Mouse (Mus musculus) heart, adult 2 months (tissue): ENCODE measurements around the gene Ikzf3. TPM values are rescaled to one million over a fixed set of nuclear protein-coding genes. Genes with fewer than 3 reads are reported as not detected.
A peak's percentile ranks its signal among the peaks of the same experiment; 100 is the strongest.

Experiments used
- DNase-seq, 2 experiments: peaks; one replicate each; pipeline ENCODE4 v3.0.0; 2021
- H3K27ac ChIP-seq: fragments of 200-600 bp; 2 replicates; pipeline ENCODE4 v1.8.1; 2022
- H3K27me3 ChIP-seq: fragments of 200-500 bp; 2 replicates; pipeline ENCODE4 v1.6.1; 2012; ENCODE audit warnings: mild to moderate bottlenecking, low read length, inconsistent platforms, mixed read lengths; ENCODE audit not compliant: control insufficient read depth, insufficient read depth
- H3K36me3 ChIP-seq: fragments of 200-500 bp; 2 replicates; pipeline ENCODE4 v1.6.1; 2012; ENCODE audit warnings: low read length, inconsistent platforms; ENCODE audit not compliant: control insufficient read depth, insufficient read depth
- H3K4me1 ChIP-seq: fragments of 200-500 bp; 2 replicates; pipeline ENCODE4 v1.6.1; 2011; ENCODE audit warnings: low read length; ENCODE audit not compliant: control insufficient read depth, insufficient read depth
- H3K4me3 ChIP-seq: fragments of 200-600 bp; 2 replicates; pipeline ENCODE4 v1.8.1; 2022
- H3K79me2 ChIP-seq: fragments of 200-500 bp; replicated peaks from 2 replicates; pipeline ENCODE4 v1.6.1; 2012; ENCODE audit warnings: mild to moderate bottlenecking, inconsistent platforms, low read length, moderate library complexity, mixed read lengths; ENCODE audit not compliant: control insufficient read depth, insufficient read depth
- H3K9ac ChIP-seq: fragments of 200-500 bp; 2 replicates; pipeline ENCODE4 v1.6.1; 2012; ENCODE audit warnings: low read depth, mild to moderate bottlenecking, control low read depth, inconsistent platforms, low read length, mixed read lengths
- CTCF ChIP-seq: fragments of 200-600 bp; IDR thresholded peaks from 2 replicates; pipeline ENCODE4 v1.8.1; 2022; ENCODE audit warnings: antibody characterized with exemption, mild to moderate bottlenecking, moderate library complexity
- EP300 ChIP-seq: fragments of 200-500 bp; IDR thresholded peaks from 2 replicates; pipeline ENCODE4 v1.6.1; 2011; ENCODE audit warnings: low read depth, low read length, control low read depth; ENCODE audit not compliant: insufficient read depth
- POLR2A ChIP-seq: fragments of 200-500 bp; IDR thresholded peaks from 2 replicates; pipeline ENCODE4 v1.6.1; 2011; ENCODE audit warnings: mild to moderate bottlenecking, low read depth, low read length, control low read depth; ENCODE audit not compliant: insufficient read depth
- WGBS: fragments of 180-500 bp; shearing (Covaris S2); methylation state at CpG from one replicate; pipeline ENCODE4 v1.1.7; 2018; 5-methylcytosine and 5-hydroxymethylcytosine counted together
- intact Hi-C: fragments of 180-260 bp; cut with DNase I; formaldehyde crosslinking; loops from one replicate; pipeline ENCODE4 v1.15.1; 2025
- polyA plus RNA-seq: library from polyadenylated mRNA; depleted of rRNA; stranded (reverse); fragments of >200 nt; gene quantifications from 2 replicates; pipeline ENCODE4 v1.2.3, GENCODE M21; 2012
- total RNA-seq, 2 experiments: library from RNA; stranded (reverse); gene quantifications; 2 replicates each; pipeline ENCODE4 v1.2.3; 2021

Ikzf3 gene
- total and polyA plus RNA-seq, 3 experiments, result 0.94 to 1.5 (median 1.5) TPM

DNA sequence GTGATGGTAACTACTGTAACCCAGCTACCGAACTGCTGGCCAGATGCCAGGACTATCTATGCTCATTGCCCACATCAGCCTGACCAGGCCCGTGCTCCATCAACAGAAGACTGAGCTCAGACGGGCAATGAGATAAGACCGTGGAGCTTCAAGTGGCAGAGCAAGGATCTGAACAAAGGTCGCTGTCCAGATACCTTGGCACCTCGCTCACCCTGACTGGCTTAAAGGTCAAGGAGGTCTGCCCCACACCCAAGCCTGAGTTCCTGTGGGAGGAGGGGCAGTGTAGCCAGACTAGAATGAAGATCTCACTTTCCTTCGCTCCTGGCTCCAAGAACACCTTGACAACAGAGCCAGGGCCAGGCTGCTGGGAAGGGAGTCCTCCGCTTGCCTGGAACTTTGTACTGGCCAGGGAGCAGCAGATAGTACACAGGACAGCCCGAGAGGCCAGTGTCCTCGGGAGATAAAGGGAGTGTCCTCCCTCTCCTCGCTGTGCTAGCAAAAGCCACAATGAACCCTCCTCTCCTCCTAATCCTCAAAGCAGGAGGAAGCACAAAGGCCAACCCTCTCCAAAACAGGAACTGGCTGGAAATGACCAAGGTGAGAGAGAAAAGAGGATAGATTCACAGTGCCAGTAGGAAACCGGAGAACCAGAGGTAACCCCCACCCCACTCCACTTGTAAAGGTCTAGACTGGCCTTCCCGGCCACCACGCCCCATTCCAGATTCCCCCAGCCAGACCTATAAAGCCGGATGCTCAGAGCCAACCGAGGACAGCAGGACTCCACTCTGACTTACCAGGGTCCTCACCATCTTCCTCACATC is 34.7 kb upstream of the Ikzf3 start:
- WGBS, result 49% methylated on average over 16 of the region's 16 CpGs
- no peaks in the 10 kb centered on the region for H3K27me3 ChIP-seq
- no peak overlapping the region for H3K27ac ChIP-seq
- no peaks in the 10 kb centered on the region for H3K79me2 ChIP-seq
- intact Hi-C loops, result no loop called here
- no peak overlapping the region for H3K9ac ChIP-seq
- TF ChIP-seq EP300 (no peak), CTCF (no peak), POLR2A (no peak)
- no peak overlapping the region for H3K4me3 ChIP-seq
- DNase-seq, result no peak
- H3K4me1 ChIP-seq, result peaks cover 4% of the 10 kb centered on the region; the same call in 1 of the 2 replicates
- no peaks in the 10 kb centered on the region for H3K36me3 ChIP-seq

DNA sequence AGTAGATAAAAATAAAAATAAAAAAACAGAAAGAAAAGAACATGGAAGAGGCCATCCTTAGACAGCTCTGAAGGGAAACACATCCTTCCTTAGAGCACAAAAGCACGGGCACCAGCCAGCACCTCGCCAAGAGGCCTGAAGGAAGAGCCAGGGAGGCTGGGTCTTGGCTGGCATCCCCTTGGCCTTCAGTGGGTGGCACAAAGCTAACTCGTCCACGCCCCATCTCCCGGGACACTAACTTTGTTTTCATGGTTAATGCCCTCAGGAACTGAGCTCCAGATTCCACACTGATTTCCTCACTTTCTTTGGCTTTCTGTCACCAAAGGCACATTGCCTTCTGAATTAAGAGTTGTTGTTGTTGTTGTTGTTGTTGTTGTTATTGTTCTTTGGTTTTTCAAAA is 31.9 kb upstream of the Ikzf3 start:
- TF ChIP-seq CTCF, result no peak
- TF ChIP-seq POLR2A, result no peak
- TF ChIP-seq EP300, result no peak
- Histone ChIP-seq H3K27ac (no peak overlapping the region), H3K27me3 (no peaks in the 10 kb centered on the region), H3K9ac (no peak overlapping the region), H3K79me2 (no peaks in the 10 kb centered on the region), H3K4me1 (no peaks in the 10 kb centered on the region), H3K36me3 (no peaks in the 10 kb centered on the region), H3K4me3 (no peak overlapping the region)
- 72% methylated on average over 5 of the region's 5 CpGs for WGBS
- no peak for DNase-seq
- intact Hi-C loops, result no loop called here

DNA sequence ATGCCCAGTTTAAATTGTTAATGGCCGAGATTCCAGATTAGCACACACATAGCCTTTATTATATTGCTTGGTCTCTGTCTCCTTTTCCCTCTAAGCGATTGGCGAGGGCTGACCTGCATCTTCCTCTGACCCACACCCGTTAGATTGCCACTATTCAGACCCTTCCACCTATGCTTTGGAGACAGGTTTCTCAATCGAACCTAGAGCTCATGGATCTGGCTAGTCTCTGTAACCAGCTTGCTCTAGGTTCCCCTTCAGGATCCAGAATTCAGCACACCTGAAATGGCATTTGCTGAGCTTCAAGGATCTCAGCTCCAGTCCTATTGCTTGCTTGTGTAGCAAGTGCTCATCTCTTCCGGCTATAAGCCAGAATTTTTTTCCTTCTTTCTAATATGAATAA is 23.6 kb upstream of the Ikzf3 start:
- no peaks in the 10 kb centered on the region for H3K79me2 ChIP-seq
- no peak for DNase-seq
- H3K36me3 ChIP-seq, result no peaks in the 10 kb centered on the region
- TF ChIP-seq POLR2A, result no peak
- no peak for TF ChIP-seq CTCF
- TF ChIP-seq EP300, result no peak
- H3K27ac ChIP-seq, result no peak overlapping the region
- no peaks in the 10 kb centered on the region for H3K27me3 ChIP-seq
- H3K9ac ChIP-seq, result no peak overlapping the region
- no peak overlapping the region for H3K4me3 ChIP-seq
- 73% methylated on average over 6 of the region's 6 CpGs for WGBS
- intact Hi-C loops, result no loop called here
- H3K4me1 ChIP-seq, result no peaks in the 10 kb centered on the region

DNA sequence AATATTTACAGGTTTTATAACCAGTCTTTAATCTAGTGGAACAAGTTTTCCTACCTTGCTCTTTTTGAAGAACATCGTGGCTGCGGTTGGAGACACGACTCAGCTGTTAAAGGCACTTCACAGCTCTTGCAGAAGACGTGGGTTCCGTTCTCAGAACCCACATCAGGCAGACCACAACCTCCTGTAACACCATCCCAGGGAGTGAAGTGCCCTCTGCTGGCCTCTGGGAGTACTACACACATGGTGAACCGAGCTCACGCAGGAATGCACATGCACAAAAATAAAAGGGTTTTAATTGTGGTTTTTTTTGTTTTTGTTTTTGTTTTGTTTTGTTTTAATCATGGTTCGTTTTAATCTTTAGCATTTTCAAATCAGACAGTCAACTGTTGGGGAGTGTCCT is 22.5 kb upstream of the Ikzf3 start:
- no peak for DNase-seq
- TF ChIP-seq POLR2A (no peak), CTCF (peak; percentile 40)
- no peaks in the 10 kb centered on the region for H3K36me3 ChIP-seq
- intact Hi-C loops, result no loop called here
- no peak overlapping the region for H3K4me3 ChIP-seq
- H3K4me1 ChIP-seq, result no peaks in the 10 kb centered on the region
- 84% methylated on average over 8 of the region's 8 CpGs for WGBS
- H3K9ac ChIP-seq, result no peak overlapping the region
- H3K27me3 ChIP-seq, result no peaks in the 10 kb centered on the region
- no peaks in the 10 kb centered on the region for H3K79me2 ChIP-seq
- H3K27ac ChIP-seq, result no peak overlapping the region

DNA sequence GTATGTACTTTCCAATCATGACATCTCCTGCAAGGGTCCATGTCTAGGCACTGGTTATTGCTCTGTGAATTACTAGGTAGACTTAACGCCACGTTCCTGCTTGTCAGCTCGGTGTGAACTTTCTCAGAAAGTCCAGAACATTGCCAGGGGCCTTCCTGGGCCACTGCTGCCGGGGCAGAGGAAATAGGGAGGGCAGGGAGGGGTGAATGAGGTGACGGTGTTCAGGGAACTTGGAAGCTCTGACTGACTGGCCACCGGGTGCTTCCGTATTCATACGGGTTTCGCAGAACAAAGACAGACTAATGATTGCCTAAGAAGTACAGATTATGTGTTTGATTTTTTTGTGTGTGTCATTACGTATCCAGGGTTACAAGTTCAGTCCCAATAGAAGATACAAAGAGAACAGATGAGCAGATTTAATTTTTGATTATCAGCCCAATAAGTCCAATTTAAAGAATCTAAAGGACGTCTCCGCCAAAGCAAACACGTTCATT is 18.1 kb upstream of the Ikzf3 start:
- intact Hi-C loops, result no loop called here
- WGBS, result 69% methylated on average over 13 of the region's 13 CpGs
- Histone ChIP-seq H3K27me3 (no peaks in the 10 kb centered on the region), H3K79me2 (no peaks in the 10 kb centered on the region), H3K36me3 (no peaks in the 10 kb centered on the region), H3K4me1 (no peaks in the 10 kb centered on the region), H3K4me3 (no peak overlapping the region), H3K9ac (no peak overlapping the region), H3K27ac (no peak overlapping the region)
- no peak for DNase-seq
- TF ChIP-seq EP300 (no peak), POLR2A (no peak), CTCF (no peak)

DNA sequence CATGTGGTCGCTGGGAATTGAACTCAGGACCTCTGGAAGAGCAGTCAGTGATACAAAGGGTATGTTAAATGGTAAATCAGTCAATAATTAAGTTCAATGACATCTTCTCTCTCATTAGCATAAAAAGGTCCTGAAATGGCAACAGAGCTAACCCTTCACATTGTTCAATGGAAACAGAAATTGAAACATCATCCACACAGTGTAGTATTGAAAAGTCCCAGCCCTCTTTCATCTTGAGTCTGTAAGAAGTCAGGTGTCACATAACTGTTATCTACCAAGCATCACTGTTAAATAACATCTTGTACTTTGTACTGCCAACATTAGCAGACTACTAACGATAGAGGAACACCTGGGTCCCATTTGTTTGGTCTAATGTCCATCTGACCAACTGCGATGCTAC is 17.2 kb upstream of the Ikzf3 start:
- 84% methylated on average over 3 of the region's 3 CpGs for WGBS
- no peaks in the 10 kb centered on the region for H3K36me3 ChIP-seq
- no peak for TF ChIP-seq POLR2A
- no peaks in the 10 kb centered on the region for H3K4me1 ChIP-seq
- no peaks in the 10 kb centered on the region for H3K79me2 ChIP-seq
- intact Hi-C loops, result no loop called here
- H3K27me3 ChIP-seq, result no peaks in the 10 kb centered on the region
- DNase-seq, result no peak
- H3K27ac ChIP-seq, result no peak overlapping the region
- no peak overlapping the region for H3K4me3 ChIP-seq
- H3K9ac ChIP-seq, result no peak overlapping the region
